Mouse (Mus musculus): ENCODE results near the gene Map3k1.

DNA sequence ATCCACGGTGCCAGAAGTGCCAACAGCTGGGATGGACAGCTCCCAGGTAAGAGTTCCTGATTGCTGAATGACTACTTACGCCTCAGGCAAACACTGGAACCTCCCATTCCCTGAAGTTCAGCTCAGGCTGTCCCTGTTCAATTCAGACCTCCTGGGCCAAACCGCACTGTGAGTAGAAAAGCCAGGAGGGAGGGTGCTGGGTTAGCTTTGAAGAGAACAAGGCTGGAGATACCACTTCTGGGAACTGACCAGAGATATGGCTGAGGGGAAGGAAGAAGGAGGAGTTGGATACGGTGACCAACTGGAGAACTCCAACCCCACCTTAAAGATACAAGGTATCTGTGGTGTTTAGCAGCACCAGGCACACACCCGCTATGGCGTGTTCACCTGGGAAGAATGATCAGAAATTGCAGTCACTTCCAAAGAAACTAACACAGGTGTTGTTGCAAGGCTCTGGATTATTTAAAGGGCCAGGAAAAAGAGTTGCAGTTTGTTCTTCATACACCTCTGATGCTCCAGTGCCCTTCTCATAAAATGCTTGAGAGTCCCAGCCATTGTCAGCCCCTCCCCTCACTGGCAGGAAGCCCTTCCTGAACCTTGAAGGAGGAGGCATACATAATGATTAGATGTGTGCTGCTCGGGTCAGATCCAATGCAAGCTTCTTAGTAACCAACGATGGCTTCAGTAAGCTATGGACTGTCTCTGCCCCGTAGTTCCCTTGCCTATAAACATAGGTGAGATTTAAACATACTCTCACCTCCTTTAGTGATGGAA lies 43.8 kb upstream of the Map3k1 start:
- TF ChIP-seq CTCF (IDR thresholded peaks at IDR 0.05; ENCODE audit: insufficient read depth, low read length) = no peak
- TF ChIP-seq POLR2A (IDR thresholded peaks at IDR 0.05; ENCODE audit: borderline replicate concordance, extremely low read depth, low read depth, low read length) = no peak
